Mouse (Mus musculus) G1E-ER4 (cell line): ENCODE data around the gene Olfr1233. TPM values are rescaled to one million over a fixed set of nuclear protein-coding genes. Genes with fewer than 3 reads are reported as not detected.

Experiments
- GATA1 ChIP-seq: IDR thresholded peaks from one replicate; pipeline ENCODE4 v1.8.0; 2012; ENCODE audit warnings: low read length, inconsistent platforms
- polyA plus RNA-seq: library from polyadenylated mRNA; stranded (reverse); fragments of >175 nt; gene quantifications from 2 replicates; pipeline ENCODE4 v1.2.3, GENCODE M21; 2012

The Olfr1233 gene
- polyA plus RNA-seq, result not detected in 2 replicates

GRCm38 (mm10) chr2:89342298-89342697 is at the start of gene Olfr1233:
TSS of gene Olfr1233 (minus strand) at chr2:89342398.
- TF ChIP-seq GATA1, result no peak

GRCm38 (mm10) chr2:89364765-89365164 is 22.6 kb upstream of the Olfr1233 start, which contains the start of gene Olfr1234:
TSS of gene Olfr1234 (minus strand) at chr2:89364865.
- TF ChIP-seq GATA1, result no peak

- TF ChIP-seq GATA1, result no peak
Measured at GRCm38 (mm10) chr2:89329575-89329974, 12.6 kb downstream of the Olfr1233 start, which contains the start of gene Olfr1232. TSS of gene Olfr1232 (minus strand) at chr2:89329675.

GRCm38 (mm10) chr2:89306974-89307373 is 35.2 kb downstream of the Olfr1233 start, which contains the start of gene Olfr1231:
TSS of gene Olfr1231 (minus strand) at chr2:89307074.
- no peak for TF ChIP-seq GATA1

GRCm38 (mm10) chr2:89297168-89297567 is 45.0 kb downstream of the Olfr1233 start, which contains the start of gene Olfr1230:
TSS of gene Olfr1230 (minus strand) at chr2:89297268.
- TF ChIP-seq GATA1, result no peak

GRCm38 (mm10) chr2:89287914-89288313 is 54.3 kb downstream of the Olfr1233 start, which contains the start of gene Olfr1229:
TSS of gene Olfr1229 (minus strand) at chr2:89288014.
- no peak for TF ChIP-seq GATA1

Other genes starting within 250 kb of the Olfr1233 start
- gene Olfr1220, start 235.6 kb downstream of the Olfr1233 start, polyA plus RNA-seq, result not detected in 2 replicates
- not detected in 2 replicates for gene Olfr1221, start 225.1 kb downstream of the Olfr1233 start, polyA plus RNA-seq
- gene Olfr1222, start 209.3 kb downstream of the Olfr1233 start, polyA plus RNA-seq, result not detected in 2 replicates
- not detected in 2 replicates for gene Olfr1223, start 190.8 kb downstream of the Olfr1233 start, polyA plus RNA-seq
- gene Olfr1224-ps1, start 178.3 kb downstream of the Olfr1233 start, polyA plus RNA-seq, result not detected in 2 replicates
- gene Olfr1225, start 167.7 kb downstream of the Olfr1233 start, polyA plus RNA-seq, result not detected in 2 replicates
- not detected in 2 replicates for gene Olfr1226, start 142.3 kb downstream of the Olfr1233 start, polyA plus RNA-seq
- not detected in 2 replicates for gene Olfr1228, start 88.3 kb downstream of the Olfr1233 start, polyA plus RNA-seq
- not detected in 2 replicates for gene Olfr1229, start 54.4 kb downstream of the Olfr1233 start, polyA plus RNA-seq
- gene Olfr1230, start 45.1 kb downstream of the Olfr1233 start, polyA plus RNA-seq, result not detected in 2 replicates
- gene Olfr1231, start 35.3 kb downstream of the Olfr1233 start, polyA plus RNA-seq, result not detected in 2 replicates
- gene Olfr1232, start 12.7 kb downstream of the Olfr1233 start, polyA plus RNA-seq, result not detected in 2 replicates
- not detected in 2 replicates for gene Olfr1234, start 22.5 kb upstream of the Olfr1233 start, polyA plus RNA-seq
- gene Olfr1238, start 67.3 kb upstream of the Olfr1233 start, polyA plus RNA-seq, result not detected in 2 replicates
- not detected in 2 replicates for gene Olfr1239, start 78.0 kb upstream of the Olfr1233 start, polyA plus RNA-seq
- not detected in 2 replicates for gene Olfr1240, start 100.6 kb upstream of the Olfr1233 start, polyA plus RNA-seq
- gene Olfr1241, start 144.7 kb upstream of the Olfr1233 start, polyA plus RNA-seq, result not detected in 2 replicates
- not detected in 2 replicates for gene Olfr1242, start 155.9 kb upstream of the Olfr1233 start, polyA plus RNA-seq
- gene Olfr1243, start 189.1 kb upstream of the Olfr1233 start, polyA plus RNA-seq, result not detected in 2 replicates
- not detected in 2 replicates for gene Olfr1245, start 236.0 kb upstream of the Olfr1233 start, polyA plus RNA-seq